Mouse (Mus musculus): ENCODE measurements around the gene Tmub1.

The Tmub1 gene

GRCm38 (mm10) chr5:24401969-24402368, 45.7 kb downstream of the Tmub1 start:
- in situ Hi-C loops (cut with MboI; ENCODE audit: unreplicated experiment in 2 of 2): loop anchor here in 1 of 2 experiments (25.0 kb wide), 1 partner anchor 185 kb away; the partner anchor contains the start of genes Abcf2 and Chpf2

GRCm38 (mm10) chr5:24400911-24401605, 46.6 kb downstream of the Tmub1 start:
- in situ Hi-C loops (cut with MboI; ENCODE audit: unreplicated experiment in 2 of 2): loop anchor here in 1 of 2 experiments (25.0 kb wide), 1 partner anchor 186 kb away; the partner anchor contains the start of genes Abcf2 and Chpf2

- in situ Hi-C loops (cut with MboI; ENCODE audit: unreplicated experiment in 2 of 2): loop anchor here in 1 of 2 experiments (25.0 kb wide), 1 partner anchor 187 kb away; the partner anchor contains the start of genes Abcf2 and Chpf2
Measured at GRCm38 (mm10) chr5:24400362-24400761, 47.3 kb downstream of the Tmub1 start.

GRCm38 (mm10) chr5:24399686-24400085, 48.0 kb downstream of the Tmub1 start:
- in situ Hi-C loops (cut with MboI; ENCODE audit: unreplicated experiment in 2 of 2): loop anchor here (25.0 kb wide), 1 partner anchor 188 kb away; the partner anchor contains the start of genes Abcf2 (in 2 of the 2) and Chpf2 (in 2 of the 2)

GRCm38 (mm10) chr5:24396254-24396653, 51.4 kb downstream of the Tmub1 start:
- in situ Hi-C loops (cut with MboI; ENCODE audit: unreplicated experiment in 2 of 2): loop anchor here in 1 of 2 experiments (25.0 kb wide), 1 partner anchor 191 kb away; the partner anchor contains the start of genes Abcf2 and Chpf2

Measured in v-Abl transformed pro-B cells (cell line).